Mouse (Mus musculus): ENCODE measurements around the gene Pebp1.
A peak's percentile ranks its signal among the peaks of the same experiment; 100 is the strongest.

DNA sequence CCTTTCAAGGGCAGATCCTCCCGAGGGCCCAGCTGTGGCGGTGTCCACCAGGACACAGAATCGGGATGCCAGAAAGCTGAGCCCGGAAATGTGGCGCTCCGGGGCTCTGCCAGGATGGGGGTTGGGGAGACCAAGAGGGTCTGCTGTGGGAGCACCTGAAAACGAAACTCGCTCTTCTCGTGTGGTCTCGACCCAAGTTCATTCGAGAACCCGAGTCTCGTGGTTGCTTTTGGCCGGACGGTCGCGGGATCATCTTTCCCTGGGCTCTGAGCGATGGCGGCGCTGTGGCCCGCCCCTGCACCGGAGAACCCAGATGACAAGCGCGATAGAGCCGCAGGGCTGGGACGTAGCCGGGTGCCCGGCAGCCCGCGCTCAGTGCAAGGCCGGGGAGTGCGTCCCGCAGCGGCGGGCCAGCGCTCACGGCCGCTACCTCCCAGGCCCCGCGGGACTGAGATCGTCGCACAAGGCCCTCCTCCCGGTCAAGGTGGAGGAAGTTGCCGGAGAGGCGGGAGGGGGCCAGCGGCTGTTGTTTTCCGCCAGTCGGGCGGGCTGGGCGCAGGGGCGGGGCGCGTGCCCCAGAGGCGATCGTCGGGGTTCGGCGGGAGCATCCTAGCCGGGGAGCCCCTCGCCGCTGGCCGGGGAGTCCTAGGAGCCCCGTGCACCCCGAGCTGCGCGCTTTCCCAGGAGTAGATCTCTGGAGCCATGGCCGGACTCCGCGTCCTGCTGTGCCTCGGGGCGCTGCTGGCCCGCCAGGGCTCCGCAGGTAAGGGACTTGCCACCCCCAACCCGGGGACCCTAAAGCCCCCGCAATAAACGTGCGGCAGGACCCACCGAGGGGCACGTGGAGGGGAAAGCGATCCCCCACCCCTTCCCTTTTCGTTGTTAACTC is 31.6 kb upstream of the Pebp1 start, which contains the start of gene Vsig10:
- TF ChIP-seq CTCF (IDR thresholded peaks at IDR 0.05) (peak; percentile 39), EP300 (IDR thresholded peaks at IDR 0.05) (no peak)

Measured in lung, postnatal 0 days (tissue).